Comparison of ENCODE assay signal across 20 mouse cellular contexts in the genomic region with DNA sequence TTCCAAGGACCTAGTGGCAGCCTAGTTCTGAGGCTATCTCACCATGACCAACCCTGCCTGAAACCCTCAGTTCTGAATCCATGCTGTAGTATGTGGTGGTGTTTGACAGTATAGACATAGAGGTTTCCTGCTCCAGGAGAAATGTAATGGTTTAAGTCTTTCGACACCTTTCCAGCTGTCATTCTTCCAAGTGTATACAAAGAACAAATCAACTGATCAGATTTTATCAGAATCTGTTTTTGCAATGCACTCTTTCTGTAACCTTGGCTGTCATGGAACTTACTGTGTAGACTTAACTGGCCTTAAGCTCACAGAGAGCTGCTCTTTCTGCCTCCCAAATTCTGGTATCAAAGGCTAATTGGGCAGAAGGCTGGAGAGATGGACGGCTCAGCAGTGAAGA. TPM values are rescaled to one million over a fixed set of nuclear protein-coding genes. Genes with fewer than 3 reads are reported as not detected.
DNase-seq lines count a peak whose midpoint lies in the region; ATAC-seq and TF ChIP-seq lines count a peak whose summit lies in the region.
"Had no signal": no experiment of that assay in that cellular context is flagged by ENCODE, and none has a peak within 500 bp of the region (broad histone marks: within the 10 kb centered on the region; RNA-seq: fewer than 3 reads in every experiment).

No protein-coding gene starts in this region.

- H3K9ac ChIP-seq in heart, adult 2 months (ENCODE audit: low read depth, low read length): no peak overlapping the region
- H3K9ac ChIP-seq in hindbrain, embryonic 16.5 days (ENCODE audit: low read depth, low read length): no peak overlapping the region
- H3K9ac ChIP-seq: forebrain, postnatal 0 days; liver, embryonic 15.5 days; neural tube, embryonic 12.5 days had no signal

- H3K79me2 ChIP-seq in heart, adult 2 months (replicated peaks; ENCODE audit: control insufficient read depth, insufficient read depth, low read length): no peaks in the 10 kb centered on the region

- H3K4me3 ChIP-seq in heart, adult 2 months: no peak overlapping the region
- H3K4me3 ChIP-seq in hindbrain, embryonic 10.5 days: no peak overlapping the region
- H3K4me3 ChIP-seq in hindbrain, embryonic 16.5 days (ENCODE audit: low read length): no peak overlapping the region
- H3K4me3 ChIP-seq: liver, embryonic 15.5 days; megakaryocyte, embryonic 14.5 days; neural tube, embryonic 12.5 days had no signal

- 77% methylated on average over 2 of the region's 2 CpGs for WGBS in heart, adult 2 months
- 73% methylated on average over 2 of the region's 2 CpGs for WGBS in hindbrain, embryonic 10.5 days
- 75% methylated on average over 2 of the region's 2 CpGs for WGBS in hindbrain, embryonic 16.5 days

- H3K27me3 ChIP-seq in heart, adult 2 months (ENCODE audit: control insufficient read depth, insufficient read depth, low read length): no peaks in the 10 kb centered on the region
- H3K27me3 ChIP-seq in hindbrain, embryonic 10.5 days (ENCODE audit: insufficient read depth, poor library complexity, severe bottlenecking): peaks cover 5% of the 10 kb centered on the region; the same call in 1 of the 2 replicates
- H3K27me3 ChIP-seq in hindbrain, embryonic 16.5 days (replicated peaks; ENCODE audit: control insufficient read depth, insufficient read depth, low read length): no peaks in the 10 kb centered on the region
- H3K27me3 ChIP-seq: neural tube, embryonic 12.5 days had no signal

- peak overlapping the region; percentile 79 for H3K27ac ChIP-seq in heart, adult 2 months
- H3K27ac ChIP-seq in hindbrain, embryonic 10.5 days: peak overlapping the region; percentile 90
- H3K27ac ChIP-seq in hindbrain, embryonic 16.5 days (ENCODE audit: low read depth, low read length): no peak overlapping the region
- H3K27ac ChIP-seq: hindbrain, postnatal 0 days; liver, embryonic 15.5 days; neural tube, embryonic 12.5 days had no signal

- TF ChIP-seq EP300 in heart, adult 2 months (IDR thresholded peaks at IDR 0.05; ENCODE audit: insufficient read depth, low read depth, low read length): no peak

- peaks cover 7% of the 10 kb centered on the region for H3K4me1 ChIP-seq in heart, adult 2 months (ENCODE audit: control insufficient read depth, insufficient read depth, low read length)
- H3K4me1 ChIP-seq in hindbrain, embryonic 10.5 days (replicated peaks): peaks cover 51% of the 10 kb centered on the region
- H3K4me1 ChIP-seq in hindbrain, embryonic 16.5 days (ENCODE audit: control insufficient read depth, insufficient read depth, low read depth, low read length): peaks cover 13% of the 10 kb centered on the region

- ATAC-seq in hindbrain, embryonic 16.5 days: no peak
- 0 out of 2 replicates have a peak, but pooled peaks have one; percentile 5 for ATAC-seq in erythroblast, adult 5-6 weeks (replicated peaks; ENCODE audit: low FRiP score, poor library complexity, severe bottlenecking)
- no peak for ATAC-seq in cerebellum, adult (ENCODE audit: insufficient number of reproducible peaks, low FRiP score, low TSS enrichment)
- ATAC-seq: forebrain, postnatal 0 days; hindbrain, postnatal 0 days had no signal

- H3K9me3 ChIP-seq in hindbrain, embryonic 10.5 days: peaks cover 8% of the 10 kb centered on the region
- no peaks in the 10 kb centered on the region; the same call in 1 of the 2 replicates for H3K9me3 ChIP-seq in hindbrain, embryonic 16.5 days (ENCODE audit: control insufficient read depth, low read length)
- H3K9me3 ChIP-seq: neural tube, embryonic 12.5 days had no signal

- no peak overlapping the region for H3K4me2 ChIP-seq in hindbrain, embryonic 16.5 days (ENCODE audit: low read length)
- H3K4me2 ChIP-seq: liver, embryonic 15.5 days; neural tube, embryonic 12.5 days had no signal

- DNase-seq in heart, adult 2 months: no peak
- no peak for DNase-seq in heart, postnatal 10 days
- DNase-seq in hindbrain, embryonic 10.5 days (ENCODE audit: low spot score): no peak
- no peak for DNase-seq in thymus, postnatal 36 days
- DNase-seq in ovary, postnatal 14 days (ENCODE audit: low spot score): no peak
- DNase-seq: adrenal gland, adult 8-10 months; B cell, adult 2 months; cerebellum, adult 18-20 months; forebrain, postnatal 0 days; gastrocnemius, postnatal 36 days; kidney, adult 18-20 months; kidney, postnatal 25 days; lung, postnatal 10 days had no signal

- TF ChIP-seq POLR2A in heart, adult 2 months (IDR thresholded peaks at IDR 0.05; ENCODE audit: insufficient read depth, low read depth, low read length): no peak

- H3K36me3 ChIP-seq in heart, adult 2 months (ENCODE audit: control insufficient read depth, insufficient read depth, low read length): no peaks in the 10 kb centered on the region; the same call in 1 of the 2 replicates
- H3K36me3 ChIP-seq in hindbrain, embryonic 10.5 days: no peaks in the 10 kb centered on the region
- no peaks in the 10 kb centered on the region for H3K36me3 ChIP-seq in hindbrain, embryonic 16.5 days (ENCODE audit: control insufficient read depth, insufficient read depth, low read length)
- H3K36me3 ChIP-seq: liver, embryonic 15.5 days; neural tube, embryonic 12.5 days had no signal

- intact Hi-C loops in heart, adult 2 months (cut with DNase I): loop anchor here (2.0 kb wide), 1 partner anchor 34 kb away; no protein-coding TSS in a partner anchor
- intact Hi-C loops in heart, postnatal 10 days (cut with DNase I): loop anchor here (5.0 kb wide), 1 partner anchor 35 kb away; no protein-coding TSS in a partner anchor

- no peak for TF ChIP-seq CTCF in heart, adult 2 months (IDR thresholded peaks at IDR 0.05)

RNA-seq across cellular contexts. Expression of a gene that starts 33.6 kb away (rescaled TPM):
- total RNA-seq in heart, adult 2 months (2021): 10 to 100 TPM; 17.2 to 20.5 TPM
- polyA plus RNA-seq in heart, adult 2 months (2012; rRNA removed): 24.6 and 27.9 TPM in 2 replicates
- total RNA-seq in heart, postnatal 10 days (2021): 10 to 100 TPM; 40.6 to 51.5 TPM
- polyA plus RNA-seq in hindbrain, embryonic 10.5 days (2016; fragmentation: Nextera tagmentation; extraction: Ambion mirVana): 25.0 and 30.5 TPM in 2 replicates
- polyA plus RNA-seq in hindbrain, embryonic 16.5 days (2015; fragmentation: Nextera tagmentation; extraction: Ambion mirVana): 7.2 and 8.2 TPM in 2 replicates
- total RNA-seq in erythroblast, adult 5-6 weeks (2015; ENCODE audit: low replicate concordance): 342 and 357 TPM in 2 replicates
- total RNA-seq in erythroblast, adult 5-6 weeks (2017; ENCODE audit: low replicate concordance): 725 and 933 TPM in 2 replicates

Comparison
In these comparisons a context has a peak if more than half of its experiments do, and no peak if none do; other contexts are left out.
1. RNA of a gene that starts 33.6 kb away (total RNA-seq): 342 to 933 TPM in erythroblast, adult 5-6 weeks; 40.6 to 51.5 TPM in heart, postnatal 10 days and 17.2 to 20.5 TPM in heart, adult 2 months; every median in the first group is over 4 times any median in the second.